Mouse (Mus musculus): Measurements from ENCODE around the gene Rnf227.
A peak's percentile ranks its signal among the peaks of the same experiment; 100 is the strongest.

Gene Rnf227

GRCm38 (mm10) chr11:69370817-69371215 lies 30.6 kb downstream of the Rnf227 start:
- no peak for DNase-seq (ENCODE audit: low spot score)

GRCm38 (mm10) chr11:69371601-69372000 lies 31.3 kb downstream of the Rnf227 start:
- no peak for DNase-seq (ENCODE audit: low spot score)

- no peak for DNase-seq (ENCODE audit: low spot score)
Measured at GRCm38 (mm10) chr11:69372056-69372779, 32.0 kb downstream of the Rnf227 start.

GRCm38 (mm10) chr11:69372780-69373170 lies 32.5 kb downstream of the Rnf227 start:
- no peak for DNase-seq (ENCODE audit: low spot score)

GRCm38 (mm10) chr11:69373223-69373965 lies 33.1 kb downstream of the Rnf227 start:
- DNase-seq (ENCODE audit: low spot score), result no peak

GRCm38 (mm10) chr11:69375646-69376045 lies 35.4 kb downstream of the Rnf227 start:
- no peak for DNase-seq (ENCODE audit: low spot score)

GRCm38 (mm10) chr11:69377766-69378165 lies 37.5 kb downstream of the Rnf227 start:
- no peak for DNase-seq (ENCODE audit: low spot score)

GRCm38 (mm10) chr11:69379600-69379999 lies 39.3 kb downstream of the Rnf227 start:
- DNase-seq (ENCODE audit: low spot score), result no peak

- DNase-seq (ENCODE audit: low spot score), result no peak
Measured at GRCm38 (mm10) chr11:69381356-69381755, 41.1 kb downstream of the Rnf227 start.

GRCm38 (mm10) chr11:69382478-69383105 lies 42.3 kb downstream of the Rnf227 start:
- DNase-seq (ENCODE audit: low spot score), result no peak

- no peak for DNase-seq (ENCODE audit: low spot score)
Measured at GRCm38 (mm10) chr11:69384979-69385378, 44.7 kb downstream of the Rnf227 start.

- no peak for DNase-seq (ENCODE audit: low spot score)
Measured at GRCm38 (mm10) chr11:69386758-69387157, 46.5 kb downstream of the Rnf227 start.

- DNase-seq (ENCODE audit: low spot score), result no peak
Measured at GRCm38 (mm10) chr11:69388680-69389079, 48.4 kb downstream of the Rnf227 start.

- DNase-seq (ENCODE audit: low spot score), result no peak
Measured at GRCm38 (mm10) chr11:69389531-69390399, 49.5 kb downstream of the Rnf227 start.

- DNase-seq (ENCODE audit: low spot score), result peak; percentile 52
Measured at GRCm38 (mm10) chr11:69390400-69391034, 50.3 kb downstream of the Rnf227 start.

Data from urinary bladder, postnatal 25 days (tissue).